Mouse (Mus musculus): ENCODE data around the gene Tm9sf3.

Gene Tm9sf3

DNA sequence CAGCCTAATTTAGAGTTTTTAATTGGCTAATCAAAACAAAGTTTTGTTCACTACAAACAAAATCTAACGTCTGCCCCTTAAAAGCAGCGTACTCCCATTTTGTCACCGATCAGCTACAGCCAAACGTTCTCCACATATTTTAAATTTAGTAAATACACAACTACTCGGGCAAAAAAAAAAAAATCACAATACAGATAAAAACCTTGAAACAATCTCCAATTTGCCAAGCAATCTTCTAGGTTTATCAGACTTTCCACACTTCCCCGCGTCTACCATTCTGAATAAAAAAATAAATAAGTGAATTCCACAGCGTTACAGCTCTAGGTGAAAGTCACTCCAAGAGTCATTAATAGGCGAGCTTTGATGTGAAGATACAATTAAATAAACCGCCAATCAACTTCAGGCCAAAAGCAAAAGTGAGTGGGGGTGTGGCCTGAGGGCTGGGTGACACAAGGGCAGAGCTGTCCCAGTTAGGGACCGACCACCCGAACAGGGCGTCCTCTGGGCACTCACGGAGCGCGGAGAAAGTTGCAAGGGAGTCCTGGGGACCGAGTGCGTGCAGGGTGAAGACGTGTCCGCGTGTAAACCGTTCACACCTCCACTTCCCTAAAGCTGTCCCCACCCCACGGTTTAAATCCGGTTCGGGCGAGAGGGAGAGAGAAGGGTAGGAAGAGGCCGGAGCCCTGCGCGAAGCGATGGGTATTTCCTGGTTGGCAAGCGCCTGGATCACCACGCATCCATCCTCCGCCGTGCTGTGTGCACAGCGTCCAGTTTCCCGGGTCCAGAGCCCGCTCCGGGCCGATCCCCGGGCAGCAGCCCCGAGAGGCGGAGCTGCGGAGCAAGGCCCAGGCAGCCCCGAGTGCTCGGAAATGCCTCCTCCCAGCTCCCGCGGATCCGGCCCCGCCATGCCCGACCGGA is 826 bp downstream of the Tm9sf3 start:
- DNase-seq (ENCODE audit: low spot score in 2 of 2) = peak; percentile 44 to 53

GRCm38 (mm10) chr19:41260736-41261135 is 3.1 kb downstream of the Tm9sf3 start:
- no peak for DNase-seq (ENCODE audit: low spot score in 2 of 2)

DNA sequence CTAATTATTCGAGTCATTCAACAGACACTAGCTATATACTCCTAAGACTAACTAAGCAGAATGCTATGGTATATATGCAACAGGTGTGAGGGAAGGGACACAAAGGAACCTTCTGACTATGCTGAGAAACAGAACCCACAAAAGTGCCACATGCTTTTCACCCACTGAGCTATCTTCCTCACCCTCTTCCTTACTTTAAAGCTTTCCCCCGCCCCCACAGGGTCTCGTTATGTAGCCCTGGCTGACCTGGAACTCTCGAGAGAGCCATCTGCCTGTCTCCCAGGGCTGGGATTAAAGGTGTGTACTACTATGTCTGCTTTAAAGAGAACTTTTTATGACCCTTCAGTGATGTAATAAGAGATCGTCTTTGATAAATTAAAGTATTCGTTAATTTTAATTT is 4.5 kb downstream of the Tm9sf3 start:
- no peak for DNase-seq (ENCODE audit: low spot score in 2 of 2)

GRCm38 (mm10) chr19:41258707-41259106 is 5.1 kb downstream of the Tm9sf3 start:
- DNase-seq (ENCODE audit: low spot score in 2 of 2) = peak; percentile 27 to 47

- no peak for DNase-seq (ENCODE audit: low spot score in 2 of 2)
Observed at GRCm38 (mm10) chr19:41254584-41254983, 9.2 kb downstream of the Tm9sf3 start.

DNA sequence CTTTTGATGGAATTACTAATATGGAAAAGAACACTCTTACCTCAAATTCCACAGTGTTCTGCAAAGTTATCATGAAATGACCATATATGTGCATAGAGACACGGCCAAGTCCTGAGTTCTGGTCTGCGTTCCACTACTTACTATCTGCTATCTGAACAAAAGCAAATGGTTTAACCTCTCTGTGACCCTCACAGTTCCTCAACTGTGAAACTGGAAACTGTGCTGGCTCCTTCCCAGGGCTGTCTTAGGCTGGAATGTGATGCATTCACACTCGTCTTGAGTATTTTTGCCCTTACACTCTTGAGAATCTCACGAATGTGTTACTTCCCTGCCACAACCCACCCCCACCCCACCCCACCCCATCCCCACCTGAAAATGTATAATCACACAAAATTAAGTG is 14.8 kb downstream of the Tm9sf3 start:
- DNase-seq (ENCODE audit: low spot score in 2 of 2) = no peak

DNA sequence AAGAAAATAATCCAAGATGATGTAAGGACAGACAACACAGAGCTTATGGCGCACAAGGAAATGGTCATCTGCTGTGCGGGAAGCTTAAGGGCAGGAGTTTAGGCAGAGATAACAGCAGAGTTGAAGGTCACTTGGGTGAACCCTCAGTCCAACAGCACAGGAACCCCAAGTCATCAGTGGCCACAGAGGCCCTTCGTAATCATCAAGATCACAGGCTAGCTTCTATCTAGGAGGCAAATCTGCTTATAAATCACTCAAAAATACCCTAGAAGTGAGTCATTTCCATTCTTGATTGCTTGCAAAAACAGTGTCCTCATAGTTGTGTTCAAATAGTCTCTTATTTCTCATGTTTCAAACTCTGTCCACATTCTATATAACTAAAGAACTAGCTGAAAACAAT is 15.5 kb downstream of the Tm9sf3 start:
- no peak for DNase-seq (ENCODE audit: low spot score in 2 of 2)

GRCm38 (mm10) chr19:41246271-41246670 is 17.5 kb downstream of the Tm9sf3 start:
- DNase-seq (ENCODE audit: low spot score in 2 of 2) = no peak

DNA sequence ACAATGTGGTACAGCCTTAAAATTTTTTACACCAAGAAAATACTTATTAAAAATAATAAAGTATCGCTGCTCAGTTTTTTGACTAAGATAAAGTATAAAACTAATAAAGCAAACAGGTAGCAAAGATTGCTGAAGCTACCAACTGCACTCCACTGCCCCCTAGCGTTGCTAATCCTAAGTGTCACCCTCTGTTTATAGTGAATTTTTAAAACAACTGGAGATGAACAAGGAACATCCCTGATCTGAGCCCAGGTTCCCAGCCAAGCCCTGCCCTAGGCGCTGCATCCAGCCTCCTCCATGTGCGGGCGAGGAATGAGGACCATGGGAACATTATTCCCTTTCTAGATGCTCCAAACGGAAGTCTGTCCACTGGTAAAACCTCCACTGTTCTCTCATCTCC is 19.2 kb downstream of the Tm9sf3 start:
- DNase-seq (ENCODE audit: low spot score in 2 of 2) = peak in 1 of 2 experiments; percentile 47

DNA sequence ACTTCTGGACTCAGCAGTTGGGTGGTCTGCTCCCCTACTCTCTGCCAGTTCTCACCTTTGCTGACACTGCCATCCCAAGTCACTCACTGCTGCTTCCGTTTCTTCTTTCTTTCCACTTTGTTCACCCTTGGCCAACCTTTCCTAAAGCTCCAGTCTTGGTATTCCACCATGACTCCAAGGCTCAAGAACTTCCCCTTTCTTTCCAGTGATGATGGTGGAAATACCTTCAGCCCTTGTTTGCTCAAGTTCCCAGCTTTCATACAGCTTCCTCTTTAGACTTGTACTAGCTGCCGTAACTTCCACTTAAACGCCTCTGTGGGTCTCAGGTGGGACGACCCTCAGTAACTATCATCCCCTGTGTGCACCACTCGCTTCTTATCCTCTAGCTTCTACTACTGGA is 21.8 kb downstream of the Tm9sf3 start:
- no peak for DNase-seq (ENCODE audit: low spot score in 2 of 2)

DNA sequence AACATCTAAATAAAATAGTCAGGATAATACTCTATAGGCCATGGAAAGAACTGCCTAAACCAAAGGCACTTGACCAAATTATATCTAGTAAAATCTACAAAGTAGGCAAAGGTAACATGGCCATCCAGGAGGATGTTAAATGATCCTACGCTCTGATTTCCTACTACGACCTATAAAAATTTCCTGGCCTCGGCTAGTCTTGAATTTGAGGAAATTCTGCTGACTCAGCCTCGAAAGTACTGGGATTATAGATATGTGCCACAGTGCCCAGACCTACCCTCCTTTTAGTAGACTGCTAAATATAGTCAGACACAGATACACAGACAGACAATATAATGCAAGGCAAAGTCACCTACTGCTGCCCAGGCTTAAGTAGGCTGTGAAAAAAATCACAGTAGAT is 30.1 kb downstream of the Tm9sf3 start:
- no peak for DNase-seq (ENCODE audit: low spot score in 2 of 2)

GRCm38 (mm10) chr19:41208326-41208725 is 55.5 kb downstream of the Tm9sf3 start:
- DNase-seq (ENCODE audit: low spot score in 2 of 2) = no peak

DNA sequence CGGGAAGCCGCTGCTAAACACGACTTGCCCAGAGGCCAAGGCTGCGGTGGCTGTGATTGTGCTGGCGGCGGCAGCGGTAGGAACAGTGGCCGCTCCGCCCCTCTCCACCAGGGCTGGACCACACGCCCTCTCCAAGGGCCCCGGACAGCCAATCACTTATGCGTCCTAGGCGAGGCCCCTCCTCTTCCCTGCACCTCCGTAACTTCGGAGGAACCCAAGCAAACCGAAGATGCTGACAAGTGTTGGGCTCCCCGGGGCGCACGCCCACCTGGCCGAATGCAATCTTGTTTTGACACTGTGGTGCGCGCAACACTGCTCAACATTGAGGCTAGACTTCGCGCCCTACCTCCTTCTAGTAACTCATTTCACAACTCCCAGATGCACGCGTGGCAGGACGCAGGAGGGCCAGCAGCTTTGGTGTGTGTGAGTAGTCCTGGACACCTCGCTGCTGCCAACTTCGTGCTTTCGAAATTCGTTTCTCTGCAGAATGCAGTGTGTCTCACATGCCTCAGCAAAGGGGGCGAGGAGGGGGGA is 56.9 kb downstream of the Tm9sf3 start, which contains the start of gene Tll2:
Gene Tll2, minus strand, starts transcription at position 25 of the 534 bp plus-strand sequence.
- peak in 1 of 2 experiments; percentile 2 for DNase-seq (ENCODE audit: low spot score in 2 of 2)

GRCm38 (mm10) chr19:41206041-41206810 is 57.6 kb downstream of the Tm9sf3 start:
- no peak for DNase-seq (ENCODE audit: low spot score in 2 of 2)

DNA sequence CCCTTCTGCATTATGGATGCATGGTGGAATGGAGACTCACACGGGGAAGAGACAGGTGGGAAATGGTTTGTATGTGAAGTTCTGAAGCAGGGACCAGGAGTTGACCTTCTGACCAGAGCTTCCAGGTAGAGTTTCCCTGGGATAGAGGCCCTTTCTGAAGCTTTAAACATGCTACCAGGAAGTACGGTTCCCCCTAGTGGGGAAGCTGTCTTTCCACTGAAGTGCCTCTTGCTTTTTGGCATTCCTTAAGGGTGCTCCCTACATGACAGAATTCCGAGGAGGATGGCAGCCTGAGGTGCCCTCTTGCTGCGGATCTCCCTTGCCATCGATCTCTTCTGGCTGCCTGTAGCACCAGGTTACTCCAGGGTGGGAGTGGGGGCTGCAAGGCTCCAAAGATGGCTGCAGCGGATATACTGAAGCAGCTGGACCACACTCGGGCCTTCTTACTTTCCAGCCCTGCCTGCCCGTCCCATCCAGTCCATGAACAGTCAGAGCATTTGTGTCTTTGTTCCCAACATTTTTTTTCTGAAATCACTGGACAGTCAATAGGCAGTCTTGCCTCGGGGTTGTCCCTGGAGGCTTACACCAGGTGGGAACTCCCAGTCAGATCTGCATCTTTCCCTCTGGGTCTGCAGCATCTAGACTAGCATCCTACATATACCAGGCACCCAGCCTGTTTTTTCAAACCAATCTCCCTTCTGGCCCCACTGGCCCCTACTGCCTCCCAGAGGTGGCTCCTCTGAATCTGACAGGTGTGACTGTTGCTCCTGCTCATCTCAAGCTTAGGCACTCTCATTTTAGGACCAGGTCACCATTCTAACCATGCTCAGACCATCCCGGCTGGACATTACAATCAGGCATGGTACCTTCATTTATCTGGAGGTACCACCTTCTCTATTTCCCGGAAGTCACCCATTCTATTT is 59.4 kb downstream of the Tm9sf3 start:
- no peak for DNase-seq (ENCODE audit: low spot score in 2 of 2)

GRCm38 (mm10) chr19:41197606-41198005 is 66.2 kb downstream of the Tm9sf3 start:
- no peak for DNase-seq (ENCODE audit: low spot score in 2 of 2)

GRCm38 (mm10) chr19:41193379-41193778 is 70.4 kb downstream of the Tm9sf3 start:
- DNase-seq (ENCODE audit: low spot score in 2 of 2) = no peak

GRCm38 (mm10) chr19:41192953-41193352 is 70.8 kb downstream of the Tm9sf3 start:
- DNase-seq (ENCODE audit: low spot score in 2 of 2) = no peak

GRCm38 (mm10) chr19:41191724-41192123 is 72.1 kb downstream of the Tm9sf3 start:
- DNase-seq (ENCODE audit: low spot score in 2 of 2) = no peak

GRCm38 (mm10) chr19:41190876-41191434 is 72.8 kb downstream of the Tm9sf3 start:
- no peak for DNase-seq (ENCODE audit: low spot score in 2 of 2)

DNA sequence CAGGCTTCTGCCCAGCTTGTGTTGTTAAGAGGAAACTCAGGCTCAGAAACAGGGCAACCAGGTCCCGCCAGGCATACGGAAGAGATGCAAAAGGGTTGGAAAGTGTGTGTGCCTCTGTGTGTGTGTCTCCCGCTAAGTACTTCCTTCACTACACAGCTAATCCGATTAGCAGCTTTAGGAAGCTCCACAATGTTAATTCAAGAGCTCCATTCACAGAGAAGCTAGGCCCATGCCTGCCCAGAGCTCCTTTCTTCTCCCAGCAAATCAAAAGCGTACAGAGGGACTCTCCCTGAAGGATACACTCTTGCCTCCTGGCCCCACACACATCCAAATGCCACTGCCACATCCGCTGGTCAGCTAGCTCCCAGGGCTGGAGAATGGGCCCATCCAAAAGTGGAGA is 86.5 kb downstream of the Tm9sf3 start:
- no peak for DNase-seq (ENCODE audit: low spot score in 2 of 2)

Measured in spleen, postnatal 14 days (tissue).